12 mouse cellular contexts compared by ENCODE assay signal in the genomic region with DNA sequence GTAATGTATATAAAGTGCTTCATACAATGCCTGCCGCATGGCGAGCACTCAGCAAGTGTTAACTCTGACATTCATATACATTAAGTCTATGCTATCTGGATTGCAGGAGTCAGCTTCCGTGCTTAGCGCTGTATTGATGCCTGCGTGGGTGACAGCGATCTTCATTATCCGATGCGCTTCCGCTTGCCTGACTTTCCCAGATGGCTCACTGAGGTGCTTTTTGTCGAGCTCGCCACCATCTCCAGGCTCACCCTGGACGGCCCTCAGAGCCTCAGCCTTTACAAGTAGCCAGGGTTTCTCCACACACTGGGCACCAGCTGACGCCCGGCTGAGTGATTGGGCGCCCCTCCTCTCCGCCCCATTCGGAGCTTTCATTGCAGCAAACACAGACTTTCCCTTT. TPM values are rescaled to one million over a fixed set of nuclear protein-coding genes. Genes with fewer than 3 reads are reported as not detected.
DNase-seq lines count a peak whose midpoint lies in the region; ATAC-seq and TF ChIP-seq lines count a peak whose summit lies in the region.
"Had no signal": no experiment of that assay in that cellular context is flagged by ENCODE, and none has a peak within 500 bp of the region (broad histone marks: within the 10 kb centered on the region; RNA-seq: fewer than 3 reads in every experiment).

No protein-coding gene starts in this region.

- H3K27me3 ChIP-seq in heart, embryonic 12.5 days (replicated peaks): no peaks in the 10 kb centered on the region; the same call in 1 of the 2 replicates
- H3K27me3 ChIP-seq in hindbrain, postnatal 0 days (ENCODE audit: insufficient read depth, low read length): no peaks in the 10 kb centered on the region
- H3K27me3 ChIP-seq in neural tube, embryonic 13.5 days: no peaks in the 10 kb centered on the region
- H3K27me3 ChIP-seq: Patski had no signal

- H3K36me3 ChIP-seq in heart, embryonic 12.5 days: no peaks in the 10 kb centered on the region
- H3K36me3 ChIP-seq in hindbrain, postnatal 0 days (ENCODE audit: insufficient read depth, low read length): no peaks in the 10 kb centered on the region
- no peaks in the 10 kb centered on the region for H3K36me3 ChIP-seq in neural tube, embryonic 13.5 days

- no peak for TF ChIP-seq CTCF in hindbrain, postnatal 0 days (IDR thresholded peaks at IDR 0.05; ENCODE audit: low read depth)

- no peak for ATAC-seq in heart, embryonic 12.5 days (ENCODE audit: insufficient number of reproducible peaks, low FRiP score)
- ATAC-seq in hindbrain, postnatal 0 days: peak; percentile 64
- ATAC-seq in neural tube, embryonic 13.5 days (ENCODE audit: low read depth): peak; percentile 62; the same call in 1 of the 2 replicates
- ATAC-seq: Patski had no signal

- H3K9me3 ChIP-seq in heart, embryonic 12.5 days (replicated peaks): 0 out of 2 replicates have a peak, but pooled peaks cover 3% of the 10 kb centered on the region
- no peaks in the 10 kb centered on the region for H3K9me3 ChIP-seq in hindbrain, postnatal 0 days (ENCODE audit: low read length)
- H3K9me3 ChIP-seq in neural tube, embryonic 13.5 days: peaks cover 5% of the 10 kb centered on the region; the same call in 1 of the 2 replicates

- WGBS in heart, embryonic 12.5 days: 60% methylated on average over 17 of the region's 17 CpGs
- 17% methylated on average over 17 of the region's 17 CpGs for WGBS in hindbrain, postnatal 0 days
- WGBS in neural tube, embryonic 13.5 days: 28% methylated on average over 17 of the region's 17 CpGs

- no peak overlapping the region for H3K9ac ChIP-seq in heart, embryonic 12.5 days
- no peak overlapping the region for H3K9ac ChIP-seq in hindbrain, postnatal 0 days (replicated peaks; ENCODE audit: low read length)
- H3K9ac ChIP-seq in neural tube, embryonic 13.5 days: no peak overlapping the region

- no peaks in the 10 kb centered on the region for H3K4me1 ChIP-seq in heart, embryonic 12.5 days (replicated peaks)
- 0 out of 2 replicates have a peak, but pooled peaks cover 3% of the 10 kb centered on the region for H3K4me1 ChIP-seq in hindbrain, postnatal 0 days (ENCODE audit: insufficient read depth, low read length)
- H3K4me1 ChIP-seq in neural tube, embryonic 13.5 days (replicated peaks): peaks cover 24% of the 10 kb centered on the region

- DNase-seq in heart, adult 8-10 months (ENCODE audit: low spot score): no peak
- DNase-seq in embryo, embryonic 11 days: peak; percentile 51
- peak; percentile 55 for DNase-seq in hindbrain, postnatal 0 days (ENCODE audit: low spot score)
- no peak for DNase-seq in cerebellum, postnatal 14 days
- no peak for DNase-seq in ovary, postnatal 10 days (ENCODE audit: low spot score)
- DNase-seq in urinary bladder, postnatal 14 days (ENCODE audit: low spot score): no peak
- DNase-seq: adrenal gland, postnatal 10 days; cerebellum, adult 18-20 months; kidney, adult 2 months had no signal

- H3K4me2 ChIP-seq in heart, embryonic 12.5 days: peak overlapping the region; percentile 23; the same call in 1 of the 2 replicates
- peak overlapping the region; percentile 38 for H3K4me2 ChIP-seq in hindbrain, postnatal 0 days (ENCODE audit: low read depth, low read length)
- H3K4me2 ChIP-seq in neural tube, embryonic 13.5 days: peak overlapping the region; percentile 40

- no peak overlapping the region for H3K27ac ChIP-seq in heart, embryonic 12.5 days (ENCODE audit: poor library complexity, severe bottlenecking)
- no peak overlapping the region for H3K27ac ChIP-seq in hindbrain, postnatal 0 days
- H3K27ac ChIP-seq in neural tube, embryonic 13.5 days (replicated peaks): no peak overlapping the region

- no peak overlapping the region for H3K4me3 ChIP-seq in heart, embryonic 12.5 days
- 0 out of 2 replicates have a peak overlapping the region, but pooled peaks have one; percentile 5 for H3K4me3 ChIP-seq in hindbrain, postnatal 0 days (ENCODE audit: low read length)
- H3K4me3 ChIP-seq in neural tube, embryonic 13.5 days: 0 out of 2 replicates have a peak overlapping the region, but pooled peaks have one; percentile 9

RNA-seq across cellular contexts. Expression of a gene that starts 26.3 kb away (rescaled TPM):
- 38.6 and 40.7 TPM in 2 replicates for polyA plus RNA-seq in heart, embryonic 12.5 days (2016; fragmentation: Nextera tagmentation; extraction: Ambion mirVana)
- total RNA-seq in heart, adult 8-10 months (2022): 10 to 100 TPM; 16.8 to 26.1 (median 24.4) TPM
- total RNA-seq in hindbrain, postnatal 0 days (2014; rRNA removed): 30.3 and 84.8 TPM in 2 replicates
- polyA plus RNA-seq in hindbrain, postnatal 0 days (2015; fragmentation: Nextera tagmentation; extraction: Ambion mirVana): 49.9 and 53.8 TPM in 2 replicates
- polyA plus RNA-seq in neural tube, embryonic 13.5 days (2015; fragmentation: Nextera tagmentation; extraction: Ambion mirVana): 75.4 and 91.9 TPM in 2 replicates

Comparison
In these comparisons a context has a peak if more than half of its experiments do, and no peak if none do; other contexts are left out.
1. DNase-seq: peak in embryo, embryonic 11 days (single experiment) and hindbrain, postnatal 0 days (single experiment); none in heart, adult 8-10 months (single experiment), cerebellum, postnatal 14 days (0 of 2), ovary, postnatal 10 days (single experiment) and urinary bladder, postnatal 14 days (single experiment).
2. Peak in every context shown above with its lines, with median percentiles within 50 percentile points of each other: H3K4me2 ChIP-seq.